Mouse (Mus musculus): ENCODE results near the gene Spon1. TPM values are rescaled to one million over a fixed set of nuclear protein-coding genes. Genes with fewer than 3 reads are reported as not detected.

The Spon1 gene
- polyA plus RNA-seq, 1 experiment from 2014 or later, result 3.1 TPM

GRCm38 (mm10) chr7:114083760-114084159, 318.0 kb downstream of the Spon1 start:
- Histone ChIP-seq H3K4me3 (ENCODE audit: low read depth, low read length) (no peak overlapping the region), H3K9me3 (ENCODE audit: control insufficient read depth, low read length) (no peaks in the 10 kb centered on the region), H3K36me3 (ENCODE audit: control insufficient read depth, insufficient read depth, low read length) (no peaks in the 10 kb centered on the region), H3K4me1 (replicated peaks; ENCODE audit: control insufficient read depth, insufficient read depth) (peaks cover 8% of the 10 kb centered on the region; the same call in 1 of the 2 replicates), H3K4me2 (replicated peaks; ENCODE audit: low read depth) (no peak overlapping the region), H3K27me3 (ENCODE audit: control insufficient read depth, insufficient read depth, low read length) (no peaks in the 10 kb centered on the region), H3K27ac (replicated peaks) (no peak overlapping the region), H3K9ac (ENCODE audit: low read length) (no peak overlapping the region)
- no peak for TF ChIP-seq EP300 (optimal IDR thresholded peaks at IDR 0.05)
- no peak for TF ChIP-seq CTCF (IDR thresholded peaks at IDR 0.05; ENCODE audit: low read depth)
- ATAC-seq (ENCODE audit: low FRiP score, low TSS enrichment) (no peak), DNase-seq (ENCODE audit: low spot score) (no peak)
- 70% methylated on average over 3 of the region's 3 CpGs for WGBS

GRCm38 (mm10) chr7:114086021-114086710, 320.4 kb downstream of the Spon1 start:
- no peak for TF ChIP-seq CTCF (IDR thresholded peaks at IDR 0.05; ENCODE audit: low read depth)

GRCm38 (mm10) chr7:114087341-114087740, 321.5 kb downstream of the Spon1 start:
- ATAC-seq (ENCODE audit: low FRiP score, low TSS enrichment), result no peak
- Histone ChIP-seq H3K4me2 (replicated peaks; ENCODE audit: low read depth) (no peak overlapping the region), H3K27ac (replicated peaks) (no peak overlapping the region)

More at GRCm38 (mm10) chr7:114086021-114086710, 320.4 kb downstream of the Spon1 start:
- H3K9ac ChIP-seq (ENCODE audit: low read length), result no peak overlapping the region
- no peaks in the 10 kb centered on the region for H3K27me3 ChIP-seq (ENCODE audit: control insufficient read depth, insufficient read depth, low read length)
- H3K4me2 ChIP-seq (replicated peaks; ENCODE audit: low read depth), result no peak overlapping the region
- H3K4me3 ChIP-seq (ENCODE audit: low read depth, low read length), result no peak overlapping the region
- no peaks in the 10 kb centered on the region for H3K9me3 ChIP-seq (ENCODE audit: control insufficient read depth, low read length)
- DNase-seq (ENCODE audit: low spot score) (no peak), ATAC-seq (ENCODE audit: low FRiP score, low TSS enrichment) (no peak)
- 40% methylated on average over 6 of the region's 6 CpGs for WGBS
- H3K4me1 ChIP-seq (replicated peaks; ENCODE audit: control insufficient read depth, insufficient read depth), result peaks cover 8% of the 10 kb centered on the region; the same call in 1 of the 2 replicates
- H3K27ac ChIP-seq (replicated peaks), result no peak overlapping the region
- H3K36me3 ChIP-seq (ENCODE audit: control insufficient read depth, insufficient read depth, low read length), result no peaks in the 10 kb centered on the region

GRCm38 (mm10) chr7:114087986-114088385, 322.2 kb downstream of the Spon1 start:
- Histone ChIP-seq H3K4me2 (replicated peaks; ENCODE audit: low read depth) (no peak overlapping the region), H3K4me1 (replicated peaks; ENCODE audit: control insufficient read depth, insufficient read depth) (peaks cover 8% of the 10 kb centered on the region; the same call in 1 of the 2 replicates), H3K9me3 (ENCODE audit: control insufficient read depth, low read length) (no peaks in the 10 kb centered on the region), H3K9ac (ENCODE audit: low read length) (no peak overlapping the region), H3K27ac (replicated peaks) (0 out of 2 replicates have a peak overlapping the region, but pooled peaks have one; percentile 24), H3K4me3 (ENCODE audit: low read depth, low read length) (no peak overlapping the region), H3K36me3 (ENCODE audit: control insufficient read depth, insufficient read depth, low read length) (no peaks in the 10 kb centered on the region), H3K27me3 (ENCODE audit: control insufficient read depth, insufficient read depth, low read length) (no peaks in the 10 kb centered on the region)
- 20% methylated on average over 11 of the region's 11 CpGs for WGBS
- DNase-seq (ENCODE audit: low spot score) (peak; percentile 42), ATAC-seq (ENCODE audit: low FRiP score, low TSS enrichment) (0 out of 2 replicates have a peak, but pooled peaks have one; percentile 31)
- no peak for TF ChIP-seq CTCF (IDR thresholded peaks at IDR 0.05; ENCODE audit: low read depth)

More at GRCm38 (mm10) chr7:114087341-114087740, 321.5 kb downstream of the Spon1 start:
- H3K4me3 ChIP-seq (ENCODE audit: low read depth, low read length), result no peak overlapping the region
- TF ChIP-seq CTCF (IDR thresholded peaks at IDR 0.05; ENCODE audit: low read depth) (no peak), EP300 (optimal IDR thresholded peaks at IDR 0.05) (no peak)
- 40% methylated on average over 6 of the region's 6 CpGs for WGBS
- H3K36me3 ChIP-seq (ENCODE audit: control insufficient read depth, insufficient read depth, low read length), result no peaks in the 10 kb centered on the region
- H3K9ac ChIP-seq (ENCODE audit: low read length), result no peak overlapping the region
- H3K27me3 ChIP-seq (ENCODE audit: control insufficient read depth, insufficient read depth, low read length), result no peaks in the 10 kb centered on the region
- DNase-seq (ENCODE audit: low spot score), result no peak
- H3K4me1 ChIP-seq (replicated peaks; ENCODE audit: control insufficient read depth, insufficient read depth), result peaks cover 8% of the 10 kb centered on the region; the same call in 1 of the 2 replicates
- H3K9me3 ChIP-seq (ENCODE audit: control insufficient read depth, low read length), result no peaks in the 10 kb centered on the region

GRCm38 (mm10) chr7:114088918-114089317, 323.1 kb downstream of the Spon1 start:
- Histone ChIP-seq H3K4me3 (ENCODE audit: low read depth, low read length) (no peak overlapping the region), H3K9ac (ENCODE audit: low read length) (no peak overlapping the region), H3K27me3 (ENCODE audit: control insufficient read depth, insufficient read depth, low read length) (no peaks in the 10 kb centered on the region), H3K4me1 (replicated peaks; ENCODE audit: control insufficient read depth, insufficient read depth) (peaks cover 8% of the 10 kb centered on the region; the same call in 1 of the 2 replicates), H3K9me3 (ENCODE audit: control insufficient read depth, low read length) (no peaks in the 10 kb centered on the region), H3K36me3 (ENCODE audit: control insufficient read depth, insufficient read depth, low read length) (no peaks in the 10 kb centered on the region), H3K27ac (replicated peaks) (no peak overlapping the region), H3K4me2 (replicated peaks; ENCODE audit: low read depth) (no peak overlapping the region)
- WGBS, result 54% methylated on average over 5 of the region's 5 CpGs
- ATAC-seq (ENCODE audit: low FRiP score, low TSS enrichment) (peak; percentile 68; the same call in 1 of the 2 replicates), DNase-seq (ENCODE audit: low spot score) (no peak)
- TF ChIP-seq EP300 (optimal IDR thresholded peaks at IDR 0.05) (no peak), CTCF (IDR thresholded peaks at IDR 0.05; ENCODE audit: low read depth) (no peak)

- no peak for TF ChIP-seq EP300 (optimal IDR thresholded peaks at IDR 0.05)
- no peak for TF ChIP-seq CTCF (IDR thresholded peaks at IDR 0.05; ENCODE audit: low read depth)
- WGBS, result 68% methylated on average over 3 of the region's 3 CpGs
- DNase-seq (ENCODE audit: low spot score), result no peak
- H3K4me1 ChIP-seq (replicated peaks; ENCODE audit: control insufficient read depth, insufficient read depth), result peaks cover 10% of the 10 kb centered on the region; the same call in 1 of the 2 replicates
- H3K9ac ChIP-seq (ENCODE audit: low read length), result no peak overlapping the region
- no peaks in the 10 kb centered on the region for H3K36me3 ChIP-seq (ENCODE audit: control insufficient read depth, insufficient read depth, low read length)
- no peak for ATAC-seq (ENCODE audit: low FRiP score, low TSS enrichment)
- no peak overlapping the region for H3K27ac ChIP-seq (replicated peaks)
- H3K9me3 ChIP-seq (ENCODE audit: control insufficient read depth, low read length), result no peaks in the 10 kb centered on the region
- no peak overlapping the region for H3K4me3 ChIP-seq (ENCODE audit: low read depth, low read length)
- no peaks in the 10 kb centered on the region for H3K27me3 ChIP-seq (ENCODE audit: control insufficient read depth, insufficient read depth, low read length)
- no peak overlapping the region for H3K4me2 ChIP-seq (replicated peaks; ENCODE audit: low read depth)
Observed at GRCm38 (mm10) chr7:114090231-114090630, 324.4 kb downstream of the Spon1 start.
